Mouse (Mus musculus) intestine, postnatal 0 days (tissue): ENCODE measurements at regions not wholly inside any gene's neighbourhood (a gene's known extent, or its start where the extent isn't known, plus 50 kb on each side); places are given as distances from the start of the nearest gene placed in this dataset.
"Not testable (repeated sequence)": the region's sequence is repeated elsewhere in the genome, so short reads cannot be mapped to it uniquely, and the experiment has no call there.

Experiments used
- ATAC-seq: fragments of 200-750 bp; cut with Nextera tagmentation; 2 replicates; pipeline ENCODE4 v1.8.0; 2017; ENCODE audit warnings: mild to moderate bottlenecking, moderate TSS enrichment, moderate library complexity
- H3K27ac ChIP-seq: fragments of 300-500 bp; sonication (generic); 2 replicates; pipeline ENCODE4 v1.5.1; 2014; ENCODE audit warnings: mild to moderate bottlenecking, low read depth, low read length, moderate library complexity
- H3K27me3 ChIP-seq: fragments of 300-500 bp; sonication (generic); replicated peaks from 2 replicates; pipeline ENCODE4 v1.6.1; 2014; ENCODE audit warnings: low read length, mixed read lengths; ENCODE audit not compliant: control insufficient read depth, insufficient read depth
- H3K36me3 ChIP-seq: fragments of 300-500 bp; sonication (generic); 2 replicates; pipeline ENCODE4 v1.6.1; 2014; ENCODE audit warnings: mild to moderate bottlenecking, moderate library complexity; ENCODE audit not compliant: control insufficient read depth, insufficient read depth
- H3K4me1 ChIP-seq: fragments of 300-500 bp; sonication (generic); replicated peaks from 2 replicates; pipeline ENCODE4 v1.6.1; 2014; ENCODE audit warnings: antibody characterized with exemption, low read length, mixed read lengths; ENCODE audit not compliant: control insufficient read depth, insufficient read depth
- H3K4me2 ChIP-seq: fragments of 300-500 bp; sonication (generic); replicated peaks from 2 replicates; pipeline ENCODE4 v1.6.1; 2014; ENCODE audit warnings: low read depth, mild to moderate bottlenecking, moderate library complexity
- H3K4me3 ChIP-seq: fragments of 300-500 bp; sonication (generic); 2 replicates; pipeline ENCODE4 v1.5.1; 2014; ENCODE audit warnings: low read depth, low read length
- H3K9ac ChIP-seq: fragments of 300-500 bp; sonication (generic); 2 replicates; pipeline ENCODE4 v1.6.1; 2014; ENCODE audit warnings: mild to moderate bottlenecking, low read depth, low read length
- H3K9me3 ChIP-seq: fragments of 300-500 bp; sonication (generic); 2 replicates; pipeline ENCODE4 v1.6.1; 2016; ENCODE audit warnings: mixed run types; ENCODE audit not compliant: control insufficient read depth
- CTCF ChIP-seq: sonication (generic); IDR thresholded peaks from 2 replicates; pipeline ENCODE4 v1.5.1; 2016; ENCODE audit warnings: low read depth, mild to moderate bottlenecking, control low read depth, antibody characterized with exemption, moderate library complexity
- WGBS: fragments of 180-500 bp; shearing (Covaris S2); extraction: QIAGEN DNeasy Blood & Tissue Kit; methylation state at CpG from one replicate; pipeline ENCODE4 v1.1.7; 2014; 5-methylcytosine and 5-hydroxymethylcytosine counted together

- Histone ChIP-seq H3K27ac (no peak overlapping the region), H3K4me3 (no peak overlapping the region), H3K27me3 (no peaks in the 10 kb centered on the region), H3K9ac (no peak overlapping the region), H3K4me1 (no peaks in the 10 kb centered on the region), H3K9me3 (no peaks in the 10 kb centered on the region), H3K4me2 (no peak overlapping the region), H3K36me3 (no peaks in the 10 kb centered on the region)
- peak; percentile 96 for ATAC-seq
- no peak for TF ChIP-seq CTCF
These were observed 231.4 kb upstream of the Speer4f2 start for GRCm38 (mm10) chr5:17141555-17141954.

GRCm38 (mm10) chr5:17174562-17174961, 198.4 kb upstream of the Speer4f2 start:
- no peaks in the 10 kb centered on the region for H3K36me3 ChIP-seq
- 37% methylated on average over 2 of the region's 2 CpGs for WGBS
- H3K9ac ChIP-seq, result no peak overlapping the region
- no peak overlapping the region for H3K4me3 ChIP-seq
- H3K9me3 ChIP-seq, result no peaks in the 10 kb centered on the region
- H3K27me3 ChIP-seq, result no peaks in the 10 kb centered on the region
- peak; percentile 76 for ATAC-seq
- no peak overlapping the region for H3K27ac ChIP-seq
- TF ChIP-seq CTCF, result no peak
- H3K4me2 ChIP-seq, result no peak overlapping the region
- no peaks in the 10 kb centered on the region for H3K4me1 ChIP-seq

GRCm38 (mm10) chr5:17176771-17177170, 196.2 kb upstream of the Speer4f2 start:
- WGBS, result 66% methylated on average over 9 of the region's 9 CpGs
- no peaks in the 10 kb centered on the region for H3K36me3 ChIP-seq
- TF ChIP-seq CTCF, result no peak

GRCm38 (mm10) chr5:17208554-17209283, 164.3 kb upstream of the Speer4f2 start:
- Histone ChIP-seq H3K27ac (no peak overlapping the region), H3K36me3 (no peaks in the 10 kb centered on the region), H3K4me1 (no peaks in the 10 kb centered on the region), H3K9me3 (no peaks in the 10 kb centered on the region), H3K27me3 (no peaks in the 10 kb centered on the region), H3K4me2 (no peak overlapping the region), H3K9ac (no peak overlapping the region), H3K4me3 (no peak overlapping the region)
- peak; percentile 87 for ATAC-seq
- no peak for TF ChIP-seq CTCF
- WGBS, result 40% methylated on average over 4 of the region's 4 CpGs

More at GRCm38 (mm10) chr5:17176771-17177170, 196.2 kb upstream of the Speer4f2 start:
- H3K9me3 ChIP-seq, result no peaks in the 10 kb centered on the region
- no peaks in the 10 kb centered on the region for H3K4me1 ChIP-seq
- no peak overlapping the region for H3K9ac ChIP-seq
- H3K27me3 ChIP-seq, result no peaks in the 10 kb centered on the region
- ATAC-seq, result no peak
- H3K27ac ChIP-seq, result no peak overlapping the region
- H3K4me3 ChIP-seq, result no peak overlapping the region
- no peak overlapping the region for H3K4me2 ChIP-seq

GRCm38 (mm10) chr5:17210723-17211245, 162.2 kb upstream of the Speer4f2 start:
- H3K36me3 ChIP-seq, result no peaks in the 10 kb centered on the region
- ATAC-seq, result no peak
- H3K4me2 ChIP-seq, result no peak overlapping the region
- no peak overlapping the region for H3K4me3 ChIP-seq
- H3K9ac ChIP-seq, result no peak overlapping the region
- no peaks in the 10 kb centered on the region for H3K4me1 ChIP-seq
- no peak for TF ChIP-seq CTCF
- no peaks in the 10 kb centered on the region for H3K9me3 ChIP-seq
- H3K27ac ChIP-seq, result no peak overlapping the region
- 60% methylated on average over 6 of the region's 6 CpGs for WGBS
- H3K27me3 ChIP-seq, result no peaks in the 10 kb centered on the region

GRCm38 (mm10) chr5:17223542-17223941, 149.4 kb upstream of the Speer4f2 start:
- not testable (repeated sequence) for H3K4me3 ChIP-seq, ATAC-seq, H3K4me1 ChIP-seq, H3K9ac ChIP-seq, H3K27me3 ChIP-seq, H3K36me3 ChIP-seq, H3K9me3 ChIP-seq, H3K27ac ChIP-seq, H3K4me2 ChIP-seq
- 100% methylated on average over 1 of the region's 1 CpGs for WGBS
